Mouse (Mus musculus) forebrain, embryonic 15.5 days (tissue): Measurements from ENCODE around the gene Gm49361. TPM values are rescaled to one million over a fixed set of nuclear protein-coding genes. Genes with fewer than 3 reads are reported as not detected.
"Not testable (repeated sequence)": the region's sequence is repeated elsewhere in the genome, so short reads cannot be mapped to it uniquely, and the experiment has no call there.

Source experiments
- ATAC-seq: fragments of 200-750 bp; cut with Nextera tagmentation; replicated peaks from 2 replicates; pipeline ENCODE4 v1.8.0; 2017; ENCODE audit warnings: mild to moderate bottlenecking, moderate TSS enrichment, moderate library complexity
- H3K27ac ChIP-seq: fragments of 300-500 bp; sonication (generic); replicated peaks from 2 replicates; pipeline ENCODE4 v1.5.1; 2015; ENCODE audit warnings: mild to moderate bottlenecking, inconsistent platforms
- H3K27me3 ChIP-seq: fragments of 300-500 bp; sonication (generic); 2 replicates; pipeline ENCODE4 v1.6.1; 2015; ENCODE audit warnings: inconsistent platforms
- H3K36me3 ChIP-seq: fragments of 300-500 bp; sonication (generic); 2 replicates; pipeline ENCODE4 v1.6.1; 2015; ENCODE audit warnings: mild to moderate bottlenecking, inconsistent platforms
- H3K4me1 ChIP-seq: fragments of 300-500 bp; sonication (generic); 2 replicates; pipeline ENCODE4 v1.6.1; 2015; ENCODE audit warnings: inconsistent platforms
- H3K4me2 ChIP-seq: fragments of 300-500 bp; sonication (generic); replicated peaks from 2 replicates; pipeline ENCODE4 v1.6.1; 2015; ENCODE audit warnings: mild to moderate bottlenecking, inconsistent platforms
- H3K4me3 ChIP-seq: fragments of 300-500 bp; sonication (generic); 2 replicates; pipeline ENCODE4 v1.5.1; 2015; ENCODE audit warnings: mild to moderate bottlenecking, inconsistent platforms
- H3K9ac ChIP-seq: fragments of 300-500 bp; sonication (generic); replicated peaks from 2 replicates; pipeline ENCODE4 v1.6.1; 2015; ENCODE audit warnings: mild to moderate bottlenecking, inconsistent platforms
- H3K9me3 ChIP-seq: fragments of 300-500 bp; sonication (generic); 2 replicates; pipeline ENCODE4 v1.6.1; 2016; ENCODE audit warnings: inconsistent platforms
- WGBS: fragments of 180-500 bp; shearing (Covaris S2); methylation state at CpG from one replicate; pipeline ENCODE4 v1.1.7; 2015; ENCODE audit warnings: mixed read lengths; 5-methylcytosine and 5-hydroxymethylcytosine counted together
- polyA plus RNA-seq: library from polyadenylated mRNA; unstranded; fragments of >200 nt; fragmentation: Nextera tagmentation; extraction: Ambion mirVana; gene quantifications from 2 replicates; pipeline ENCODE4 v1.2.1, GENCODE M21; 2015

Gm49361 gene
- polyA plus RNA-seq, 1 experiment from 2014 or later: not detected

DNA sequence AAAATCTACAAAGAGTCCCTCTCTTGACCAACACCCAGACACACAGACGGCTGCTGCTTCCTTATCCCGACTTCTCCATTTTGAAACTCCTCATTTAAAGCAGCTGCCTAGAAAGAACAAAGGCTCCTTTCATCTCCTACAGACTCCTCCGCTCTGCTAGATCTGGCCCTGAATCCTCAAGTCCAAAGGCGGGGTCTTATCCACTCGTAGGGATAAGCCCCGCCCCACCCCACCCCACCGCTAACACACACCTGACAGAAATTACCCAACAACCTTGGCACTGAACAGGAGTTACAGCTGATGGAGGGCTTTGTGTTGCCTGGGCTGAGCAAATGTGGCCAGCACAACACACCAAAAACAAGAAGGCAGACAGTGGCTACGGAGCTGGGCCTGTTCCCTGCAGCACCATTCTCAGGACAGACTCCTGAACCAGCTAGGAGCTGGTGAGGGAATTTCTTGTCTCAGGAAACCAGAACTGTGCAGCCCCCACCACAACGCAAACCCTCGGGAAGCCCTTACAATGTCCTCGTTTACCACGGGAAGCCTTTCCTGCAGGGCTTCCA, 43.9 kb downstream of the Gm49361 start:
- WGBS: 32% methylated on average over 12 of the region's 12 CpGs
- H3K27ac ChIP-seq: peak overlapping the region; percentile 58
- H3K36me3 ChIP-seq: peaks cover 4% of the 10 kb centered on the region; the same call in 1 of the 2 replicates
- no peaks in the 10 kb centered on the region for H3K9me3 ChIP-seq
- H3K4me3 ChIP-seq: no peak overlapping the region
- no peak overlapping the region for H3K4me2 ChIP-seq
- ATAC-seq: peak; percentile 64
- H3K27me3 ChIP-seq: no peaks in the 10 kb centered on the region
- H3K9ac ChIP-seq: no peak overlapping the region
- peaks cover 7% of the 10 kb centered on the region; the same call in 1 of the 2 replicates for H3K4me1 ChIP-seq

DNA sequence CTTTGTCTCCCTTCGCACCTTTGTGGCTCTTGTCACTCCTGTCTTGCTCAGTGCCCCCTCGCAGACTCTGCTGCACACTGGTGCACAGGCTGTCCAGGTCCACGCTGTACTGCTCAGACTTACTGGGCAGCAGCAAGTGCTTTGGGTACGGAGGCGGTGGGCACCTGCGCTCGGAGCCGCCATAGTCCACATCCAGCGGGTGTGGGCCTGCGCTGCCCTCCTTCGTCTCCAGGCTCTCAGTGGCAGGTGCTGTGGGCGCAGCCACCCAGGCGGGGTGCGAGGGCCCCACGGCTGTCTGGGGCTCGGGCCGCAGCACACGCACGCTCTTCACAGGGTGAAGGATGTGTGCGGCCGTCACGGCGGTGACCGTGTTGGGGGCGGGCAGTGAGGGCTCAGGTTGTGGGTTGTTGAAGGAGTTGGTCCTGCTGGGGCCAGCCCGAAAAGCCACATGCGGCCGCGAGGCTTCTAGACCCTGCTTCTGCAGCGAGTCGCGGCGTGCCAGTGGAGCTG, 46.4 kb downstream of the Gm49361 start:
- no peak overlapping the region for H3K9ac ChIP-seq
- H3K9me3 ChIP-seq: no peaks in the 10 kb centered on the region
- 96% methylated on average over 33 of the region's 33 CpGs for WGBS
- H3K4me3 ChIP-seq: no peak overlapping the region
- no peak for ATAC-seq
- H3K27me3 ChIP-seq: no peaks in the 10 kb centered on the region
- no peak overlapping the region for H3K4me2 ChIP-seq
- no peak overlapping the region for H3K27ac ChIP-seq
- peaks cover 12% of the 10 kb centered on the region; the same call in 1 of the 2 replicates for H3K36me3 ChIP-seq
- H3K4me1 ChIP-seq: 0 out of 2 replicates have a peak, but pooled peaks cover 3% of the 10 kb centered on the region

DNA sequence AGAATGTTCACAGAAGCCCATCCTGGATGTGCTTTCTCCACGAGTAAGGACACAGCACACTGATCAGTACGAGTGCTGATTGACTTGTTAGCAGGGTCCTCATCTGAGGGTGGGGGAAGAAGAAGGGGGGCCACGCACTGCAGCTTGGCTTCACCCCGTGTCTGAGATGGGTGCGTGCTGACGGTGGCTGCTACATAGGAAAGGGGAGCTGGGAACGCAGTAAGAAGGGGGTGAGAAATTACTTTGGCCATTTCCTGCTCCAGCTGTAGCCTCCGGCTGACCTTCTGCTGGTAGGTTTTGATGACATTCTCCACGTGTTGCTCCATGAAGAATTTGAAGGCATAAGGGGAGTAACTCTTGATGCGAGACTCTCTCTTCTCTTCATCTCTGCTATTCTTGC, 46.9 kb downstream of the Gm49361 start:
- no peak for ATAC-seq
- WGBS: 92% methylated on average over 10 of the region's 10 CpGs
- H3K36me3 ChIP-seq: peaks cover 14% of the 10 kb centered on the region; the same call in 1 of the 2 replicates

DNA sequence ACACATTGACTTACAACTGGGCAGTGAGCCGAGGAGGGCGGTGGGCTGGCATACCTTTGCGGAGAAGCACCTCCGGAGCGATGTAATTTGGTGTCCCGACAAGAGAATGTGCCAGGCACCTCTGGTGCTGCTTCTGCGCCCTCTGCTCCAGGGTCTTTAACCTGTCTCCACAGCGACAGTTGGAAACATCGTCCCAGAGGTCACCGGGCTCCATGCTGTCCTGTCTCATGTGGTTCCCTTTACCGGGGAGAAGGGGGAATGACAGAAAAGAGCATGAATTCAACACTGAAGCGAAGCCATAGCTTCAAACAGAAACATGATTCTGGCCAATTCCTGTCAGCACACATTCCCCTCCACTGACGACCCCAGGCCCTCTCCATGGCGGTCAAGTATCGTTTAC, 49.8 kb downstream of the Gm49361 start:
- H3K9ac ChIP-seq: no peak overlapping the region
- H3K27ac ChIP-seq: no peak overlapping the region
- H3K9me3 ChIP-seq: no peaks in the 10 kb centered on the region
- no peaks in the 10 kb centered on the region for H3K27me3 ChIP-seq
- no peak for ATAC-seq
- peaks cover 17% of the 10 kb centered on the region; the same call in 1 of the 2 replicates for H3K36me3 ChIP-seq
- H3K4me3 ChIP-seq: no peak overlapping the region
- H3K4me1 ChIP-seq: no peaks in the 10 kb centered on the region
- H3K4me2 ChIP-seq: no peak overlapping the region
- 91% methylated on average over 15 of the region's 15 CpGs for WGBS

More for the DNA sequence above, 46.9 kb downstream of the Gm49361 start:
- Histone ChIP-seq H3K27me3 (no peaks in the 10 kb centered on the region), H3K4me3 (no peak overlapping the region), H3K27ac (no peak overlapping the region), H3K9me3 (no peaks in the 10 kb centered on the region), H3K4me1 (0 out of 2 replicates have a peak, but pooled peaks cover 3% of the 10 kb centered on the region), H3K9ac (no peak overlapping the region), H3K4me2 (no peak overlapping the region)

DNA sequence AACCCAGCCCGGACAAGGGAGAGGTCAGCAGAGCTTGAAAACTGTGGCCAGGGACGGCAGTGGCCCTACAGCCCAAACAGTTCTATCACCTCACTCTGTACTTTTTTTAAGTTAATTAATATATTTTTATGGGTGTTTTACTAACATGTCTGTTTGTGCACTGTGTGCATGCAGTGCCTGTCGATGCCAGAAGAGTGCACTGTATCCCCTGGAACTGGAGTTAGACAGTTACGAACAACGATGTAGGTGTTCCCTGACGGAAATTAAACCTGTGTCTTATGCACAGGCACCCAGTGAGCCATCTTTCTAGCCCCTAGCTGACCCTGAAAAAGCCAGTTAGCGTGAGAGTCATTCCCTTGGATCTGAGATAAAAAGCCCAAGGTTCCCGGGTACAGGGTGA, 50.4 kb downstream of the Gm49361 start:
- Histone ChIP-seq H3K36me3 (peaks cover 17% of the 10 kb centered on the region; the same call in 1 of the 2 replicates), H3K4me3 (no peak overlapping the region), H3K27ac (no peak overlapping the region), H3K9me3 (no peaks in the 10 kb centered on the region), H3K4me1 (no peaks in the 10 kb centered on the region), H3K27me3 (no peaks in the 10 kb centered on the region), H3K4me2 (no peak overlapping the region), H3K9ac (no peak overlapping the region)
- no peak for ATAC-seq
- 86% methylated on average over 8 of the region's 8 CpGs for WGBS

DNA sequence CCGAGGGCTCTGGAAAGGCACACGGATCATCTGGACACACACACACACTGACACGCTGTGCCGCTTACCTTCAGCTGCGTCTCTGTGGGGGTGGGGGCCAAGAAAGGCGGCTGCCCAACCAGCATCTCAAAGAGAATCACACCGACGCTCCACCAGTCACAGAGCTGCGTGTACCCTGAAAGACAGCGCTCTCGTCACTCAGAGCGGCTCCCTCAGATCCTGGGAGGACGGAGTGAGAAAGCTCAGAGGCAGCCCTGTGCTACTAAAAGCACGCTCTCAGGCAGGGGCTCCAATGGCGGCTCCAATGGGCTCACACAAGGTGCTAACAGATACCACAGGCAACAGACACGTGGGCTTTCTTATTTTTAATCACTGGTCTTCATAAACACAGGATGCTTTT, 51.7 kb downstream of the Gm49361 start:
- Histone ChIP-seq H3K9ac (no peak overlapping the region), H3K4me2 (no peak overlapping the region), H3K4me3 (no peak overlapping the region), H3K4me1 (no peaks in the 10 kb centered on the region), H3K36me3 (peaks cover 14% of the 10 kb centered on the region; the same call in 1 of the 2 replicates), H3K27me3 (no peaks in the 10 kb centered on the region), H3K27ac (no peak overlapping the region), H3K9me3 (no peaks in the 10 kb centered on the region)
- no peak for ATAC-seq
- 85% methylated on average over 16 of the region's 16 CpGs for WGBS

DNA sequence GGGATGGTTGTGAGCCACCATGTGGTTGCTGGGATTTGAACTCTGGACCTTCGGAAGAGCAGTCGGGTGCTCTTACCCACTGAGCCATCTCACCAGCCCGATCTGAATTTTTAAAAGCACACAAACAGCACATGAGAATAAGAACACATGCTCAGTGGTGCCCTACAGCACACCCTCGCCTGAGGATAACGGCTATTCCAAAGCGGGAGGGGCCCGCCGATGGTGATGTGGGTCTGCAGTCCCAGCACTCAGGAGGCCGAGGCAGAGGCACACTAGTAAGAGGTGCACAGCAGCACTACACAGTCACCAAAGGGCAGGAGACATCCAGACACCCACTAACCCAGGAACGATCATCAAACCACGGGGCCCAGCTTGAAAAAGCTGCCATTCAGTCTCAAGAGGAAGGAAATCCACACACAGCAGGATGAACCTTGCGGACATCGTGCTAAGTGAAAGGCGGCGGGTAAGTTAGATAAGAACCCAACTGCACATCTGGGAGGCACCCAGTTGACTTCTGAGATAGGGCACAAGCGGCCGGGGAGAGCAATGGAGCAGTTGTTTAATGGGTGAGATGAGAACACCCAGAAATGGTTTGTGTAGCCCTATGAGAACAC, 53.3 kb downstream of the Gm49361 start:
- H3K4me3 ChIP-seq: no peak overlapping the region
- peaks cover 13% of the 10 kb centered on the region; the same call in 1 of the 2 replicates for H3K36me3 ChIP-seq
- no peaks in the 10 kb centered on the region for H3K9me3 ChIP-seq
- H3K9ac ChIP-seq: no peak overlapping the region
- H3K27ac ChIP-seq: no peak overlapping the region
- H3K27me3 ChIP-seq: no peaks in the 10 kb centered on the region
- WGBS: 94% methylated on average over 17 of the region's 17 CpGs
- ATAC-seq: no peak
- no peaks in the 10 kb centered on the region for H3K4me1 ChIP-seq
- H3K4me2 ChIP-seq: no peak overlapping the region

DNA sequence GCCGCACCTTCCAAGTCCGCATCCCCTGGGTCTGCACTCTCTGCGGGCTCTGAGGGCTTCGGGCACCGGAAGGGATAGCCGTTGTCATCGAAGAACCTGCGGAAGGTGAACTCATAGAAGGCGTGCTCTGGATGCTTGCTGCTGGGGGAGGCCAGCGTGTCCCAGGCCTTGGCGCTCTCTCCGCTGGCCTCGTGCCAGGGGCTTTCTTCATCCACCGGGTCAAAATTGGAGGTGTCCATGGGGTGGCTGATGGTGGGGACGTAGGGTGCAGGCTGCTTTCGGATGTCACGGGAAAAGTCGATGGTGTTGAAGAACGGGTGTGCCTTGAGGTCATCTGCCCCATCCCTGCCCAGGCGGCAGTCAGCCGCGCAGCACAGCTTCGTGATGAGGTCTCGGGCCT, 54.6 kb downstream of the Gm49361 start:
- peaks cover 13% of the 10 kb centered on the region; the same call in 1 of the 2 replicates for H3K36me3 ChIP-seq
- WGBS: 95% methylated on average over 24 of the region's 24 CpGs

DNA sequence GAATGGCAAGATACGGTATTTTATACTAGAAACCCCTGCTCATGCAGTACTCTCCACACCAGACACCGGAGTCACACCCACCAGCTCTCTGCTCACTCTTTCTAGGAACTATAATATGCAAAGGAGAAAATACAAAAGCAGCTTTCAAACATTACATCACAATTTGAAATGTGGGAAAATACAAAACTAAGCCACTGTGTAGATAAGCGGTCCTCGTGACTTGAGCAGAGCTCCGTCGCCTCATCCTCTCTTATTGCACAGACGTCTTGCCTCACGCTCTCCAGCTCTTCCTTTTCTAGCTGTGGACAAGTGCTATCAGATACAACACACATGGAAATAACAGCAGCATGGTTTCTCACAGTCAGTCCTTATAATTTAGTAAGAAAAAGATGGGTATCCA, 55.2 kb downstream of the Gm49361 start:
- H3K4me2 ChIP-seq: no peak overlapping the region
- WGBS: 94% methylated on average over 8 of the region's 8 CpGs
- no peaks in the 10 kb centered on the region for H3K9me3 ChIP-seq
- ATAC-seq: no peak
- no peak overlapping the region for H3K9ac ChIP-seq
- H3K27me3 ChIP-seq: no peaks in the 10 kb centered on the region
- H3K36me3 ChIP-seq: peaks cover 8% of the 10 kb centered on the region; the same call in 1 of the 2 replicates
- H3K4me1 ChIP-seq: no peaks in the 10 kb centered on the region
- no peak overlapping the region for H3K27ac ChIP-seq
- no peak overlapping the region for H3K4me3 ChIP-seq

More for the DNA sequence above, 54.6 kb downstream of the Gm49361 start:
- H3K4me3 ChIP-seq: no peak overlapping the region
- H3K27ac ChIP-seq: no peak overlapping the region
- no peaks in the 10 kb centered on the region for H3K27me3 ChIP-seq
- no peak overlapping the region for H3K4me2 ChIP-seq
- ATAC-seq: no peak
- H3K9me3 ChIP-seq: no peaks in the 10 kb centered on the region
- H3K4me1 ChIP-seq: no peaks in the 10 kb centered on the region
- no peak overlapping the region for H3K9ac ChIP-seq

DNA sequence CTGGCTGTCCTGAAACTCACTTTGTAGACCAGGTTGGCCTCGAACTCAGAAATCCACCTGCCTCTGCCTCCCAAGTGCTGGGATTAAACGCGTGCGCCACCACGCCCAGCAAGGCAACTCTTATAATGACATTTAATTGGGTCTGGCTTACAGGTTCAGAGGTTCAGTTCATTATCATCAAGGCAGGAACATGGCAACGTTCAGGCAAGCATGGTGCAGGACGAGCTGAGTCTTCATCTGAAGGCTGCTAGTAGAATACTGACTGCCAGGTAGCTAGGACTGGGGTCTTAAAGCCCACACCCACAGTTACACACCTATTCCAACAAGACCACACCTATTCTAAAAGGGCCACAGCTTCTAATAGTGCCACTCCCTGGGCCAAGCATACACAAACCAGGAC, 57.8 kb downstream of the Gm49361 start:
- not testable (repeated sequence) for ATAC-seq, H3K4me3 ChIP-seq, H3K4me2 ChIP-seq, H3K36me3 ChIP-seq, H3K27ac ChIP-seq, H3K9me3 ChIP-seq, H3K27me3 ChIP-seq, H3K9ac ChIP-seq, H3K4me1 ChIP-seq
- 93% methylated on average over 7 of the region's 7 CpGs for WGBS

DNA sequence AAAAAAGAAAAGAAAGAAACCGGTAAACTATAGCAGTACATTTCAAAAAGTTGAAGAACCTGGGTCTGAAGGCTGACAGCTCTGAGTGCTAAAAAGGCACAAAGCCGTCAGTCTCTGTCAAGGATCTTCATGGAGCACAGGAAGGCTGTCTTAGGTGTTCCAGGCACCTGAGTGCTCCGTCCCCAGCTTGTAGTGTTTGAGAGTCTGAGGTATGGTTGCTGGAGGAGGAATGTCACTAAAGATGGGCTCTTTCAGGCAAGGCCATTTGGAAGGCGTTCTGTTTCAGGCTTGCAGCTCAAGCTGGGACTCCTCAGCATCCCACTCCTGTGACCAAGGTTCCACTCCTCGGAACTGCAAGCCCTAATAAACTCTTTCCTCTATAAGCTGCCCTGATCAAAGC, 58.5 kb downstream of the Gm49361 start:
- no peak overlapping the region for H3K27ac ChIP-seq
- H3K4me2 ChIP-seq: no peak overlapping the region
- ATAC-seq: no peak
- no peak overlapping the region for H3K4me3 ChIP-seq
- 87% methylated on average over 5 of the region's 5 CpGs for WGBS
- H3K4me1 ChIP-seq: no peaks in the 10 kb centered on the region
- no peaks in the 10 kb centered on the region for H3K27me3 ChIP-seq
- H3K9me3 ChIP-seq: no peaks in the 10 kb centered on the region
- H3K9ac ChIP-seq: no peak overlapping the region
- 0 out of 2 replicates have a peak, but pooled peaks cover 3% of the 10 kb centered on the region for H3K36me3 ChIP-seq

DNA sequence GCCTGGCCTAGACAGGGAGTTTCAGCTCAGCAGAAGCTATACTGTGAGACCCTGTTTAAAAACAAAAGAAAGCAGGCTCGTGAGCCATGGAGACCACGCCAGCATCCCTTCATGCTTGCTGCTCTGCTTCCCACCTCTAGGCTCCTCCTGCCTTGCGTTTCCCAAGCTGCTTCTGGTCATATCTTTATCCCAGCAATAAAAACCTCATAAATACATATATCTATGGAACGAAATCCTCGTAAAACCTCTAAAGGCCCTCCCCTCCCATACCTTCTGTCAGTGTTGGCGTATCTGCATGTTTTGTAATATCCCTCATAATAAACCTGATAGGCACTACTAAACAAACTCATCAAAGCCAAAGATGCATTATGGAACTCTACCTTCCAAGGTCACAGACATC, 59.3 kb downstream of the Gm49361 start:
- 88% methylated on average over 6 of the region's 6 CpGs for WGBS
- no peak overlapping the region for H3K27ac ChIP-seq
- no peak for ATAC-seq

More for the DNA sequence above, 59.3 kb downstream of the Gm49361 start:
- Histone ChIP-seq H3K27me3 (no peaks in the 10 kb centered on the region), H3K4me1 (no peaks in the 10 kb centered on the region), H3K4me3 (no peak overlapping the region), H3K9ac (no peak overlapping the region), H3K4me2 (no peak overlapping the region), H3K36me3 (0 out of 2 replicates have a peak, but pooled peaks cover 3% of the 10 kb centered on the region), H3K9me3 (no peaks in the 10 kb centered on the region)
